Mouse (Mus musculus): ENCODE results near the gene Cox10. TPM values are rescaled to one million over a fixed set of nuclear protein-coding genes. Genes with fewer than 3 reads are reported as not detected.

Gene Cox10
- polyA plus RNA-seq, 1 experiment from 2014 or later: 22.7 TPM

DNA sequence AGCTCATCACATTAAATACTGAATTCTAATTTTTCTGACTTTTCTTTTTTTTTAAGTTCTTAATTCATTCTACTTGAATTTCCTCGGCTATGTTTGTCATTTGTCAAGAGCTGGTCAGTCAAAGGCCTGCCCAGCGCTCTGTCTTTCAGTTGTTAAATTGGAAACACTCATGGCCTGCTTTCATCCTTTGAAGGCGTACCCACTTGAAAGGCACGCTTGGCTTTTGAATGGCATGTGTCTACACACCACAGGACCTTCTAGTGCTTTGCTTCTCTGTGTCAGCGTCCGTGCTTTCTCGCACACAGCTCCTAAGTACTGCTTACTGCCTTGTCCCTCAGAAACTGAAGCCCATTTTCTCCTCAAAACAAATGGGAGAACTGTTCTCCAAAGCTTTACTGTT lies 38.0 kb downstream of the Cox10 start:
- 79% methylated on average over 7 of the region's 7 CpGs for WGBS

DNA sequence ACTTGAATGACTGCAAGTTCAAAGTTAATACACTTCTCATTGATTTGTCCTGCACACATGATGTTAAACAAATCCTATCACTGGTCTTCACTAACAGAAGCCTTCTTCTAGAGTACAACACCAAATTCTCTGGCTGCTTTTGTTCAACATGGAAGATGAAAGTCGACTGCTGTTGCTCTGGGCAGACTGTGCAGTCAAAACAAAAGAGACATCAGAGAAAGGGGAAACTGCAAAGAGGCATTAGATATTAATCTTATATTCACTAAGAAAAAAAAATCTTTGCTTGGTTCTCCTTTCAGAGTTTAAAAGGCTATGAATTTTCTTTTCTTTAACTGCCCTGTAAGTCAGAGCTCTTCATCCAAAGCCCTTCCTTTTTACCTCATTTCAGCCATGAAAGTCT lies 39.7 kb downstream of the Cox10 start:
- 36% methylated on average over 1 of the region's 1 CpGs for WGBS
- no peak overlapping the region for H3K4me3 ChIP-seq
- no peak overlapping the region for H3K27ac ChIP-seq (replicated peaks)
- H3K4me2 ChIP-seq: no peak overlapping the region
- H3K27me3 ChIP-seq: no peaks in the 10 kb centered on the region
- no peaks in the 10 kb centered on the region for H3K36me3 ChIP-seq
- 0 out of 2 replicates have a peak, but pooled peaks cover 4% of the 10 kb centered on the region for H3K4me1 ChIP-seq (replicated peaks)
- H3K9me3 ChIP-seq: no peaks in the 10 kb centered on the region
- ATAC-seq (ENCODE audit: low read depth): no peak
- H3K9ac ChIP-seq: no peak overlapping the region

More for the DNA sequence above, 38.0 kb downstream of the Cox10 start:
- Histone ChIP-seq H3K27me3 (no peaks in the 10 kb centered on the region), H3K4me3 (no peak overlapping the region), H3K9ac (no peak overlapping the region), H3K9me3 (no peaks in the 10 kb centered on the region), H3K36me3 (peaks cover 4% of the 10 kb centered on the region; the same call in 1 of the 2 replicates), H3K4me1 (replicated peaks) (0 out of 2 replicates have a peak, but pooled peaks cover 4% of the 10 kb centered on the region), H3K4me2 (no peak overlapping the region), H3K27ac (replicated peaks) (no peak overlapping the region)
- ATAC-seq (ENCODE audit: low read depth): no peak

DNA sequence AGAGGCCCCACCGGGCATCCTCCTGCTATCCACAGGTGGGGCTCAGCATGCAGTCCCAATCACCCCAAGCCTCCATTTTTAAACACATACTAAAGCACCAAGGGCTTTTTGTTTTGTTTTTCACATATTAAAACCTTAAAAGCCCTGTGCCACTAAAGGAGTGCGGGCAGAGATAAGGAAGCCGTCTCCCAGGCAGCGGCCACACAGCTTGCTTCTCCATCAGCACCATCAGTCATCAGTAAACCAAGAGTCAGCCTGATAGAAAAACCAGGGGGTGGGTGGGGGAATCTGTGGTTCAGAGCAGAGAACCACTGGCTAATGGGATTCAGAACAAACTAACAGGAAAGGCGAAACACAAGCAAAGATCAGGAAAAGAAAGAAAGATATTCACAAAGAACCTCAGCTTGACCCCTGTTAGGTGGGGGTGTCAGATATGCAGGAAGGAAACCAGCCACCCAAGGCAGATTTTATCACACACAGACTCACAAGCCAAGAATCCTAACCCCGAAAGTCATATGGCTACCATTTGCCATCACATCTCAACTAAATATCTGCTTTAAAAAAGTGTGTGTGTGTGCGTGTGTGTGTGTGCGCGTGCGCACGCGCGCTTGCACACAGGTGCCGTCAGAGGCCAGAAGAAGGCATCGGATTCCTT lies 41.7 kb downstream of the Cox10 start:
- no peak overlapping the region for H3K9ac ChIP-seq
- no peak overlapping the region for H3K4me3 ChIP-seq
- no peak overlapping the region for H3K4me2 ChIP-seq
- no peak for ATAC-seq (ENCODE audit: low read depth)
- H3K36me3 ChIP-seq: no peaks in the 10 kb centered on the region
- no peaks in the 10 kb centered on the region for H3K9me3 ChIP-seq
- H3K27me3 ChIP-seq: no peaks in the 10 kb centered on the region
- no peak overlapping the region for H3K27ac ChIP-seq (replicated peaks)
- H3K4me1 ChIP-seq (replicated peaks): 0 out of 2 replicates have a peak, but pooled peaks cover 4% of the 10 kb centered on the region
- WGBS: 75% methylated on average over 15 of the region's 15 CpGs

DNA sequence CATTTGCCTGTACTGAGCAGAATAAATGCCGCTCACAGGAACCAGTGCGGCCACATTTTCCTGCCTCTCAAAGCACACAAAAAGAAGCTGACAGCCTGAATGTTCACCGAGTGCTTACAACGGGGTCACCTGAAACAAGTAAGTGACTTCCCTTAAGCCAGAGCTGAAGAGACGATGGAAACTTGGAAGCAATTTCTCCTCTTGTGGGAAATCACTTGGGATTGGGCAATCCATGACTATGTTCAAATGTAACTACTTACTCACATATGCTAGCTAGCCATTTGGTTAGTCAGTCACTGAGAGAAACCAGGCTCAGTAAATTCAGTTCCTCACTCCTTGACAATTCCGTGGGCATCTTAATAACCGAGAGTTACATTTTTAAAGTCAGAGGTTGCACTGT lies 43.0 kb downstream of the Cox10 start:
- 92% methylated on average over 7 of the region's 7 CpGs for WGBS

GRCm38 (mm10) chr11:64035709-64036108 lies 43.6 kb downstream of the Cox10 start:
- Histone ChIP-seq H3K9me3 (no peaks in the 10 kb centered on the region), H3K27ac (replicated peaks) (no peak overlapping the region), H3K9ac (no peak overlapping the region), H3K27me3 (no peaks in the 10 kb centered on the region), H3K4me2 (no peak overlapping the region), H3K4me3 (no peak overlapping the region), H3K4me1 (replicated peaks) (0 out of 2 replicates have a peak, but pooled peaks cover 4% of the 10 kb centered on the region), H3K36me3 (no peaks in the 10 kb centered on the region)
- 95% methylated on average over 4 of the region's 4 CpGs for WGBS
- ATAC-seq (ENCODE audit: low read depth): no peak

More for the DNA sequence above, 43.0 kb downstream of the Cox10 start:
- no peak overlapping the region for H3K4me3 ChIP-seq
- no peak for ATAC-seq (ENCODE audit: low read depth)
- no peak overlapping the region for H3K9ac ChIP-seq
- no peaks in the 10 kb centered on the region for H3K27me3 ChIP-seq
- H3K4me1 ChIP-seq (replicated peaks): 0 out of 2 replicates have a peak, but pooled peaks cover 4% of the 10 kb centered on the region
- H3K36me3 ChIP-seq: no peaks in the 10 kb centered on the region
- H3K4me2 ChIP-seq: no peak overlapping the region
- H3K9me3 ChIP-seq: no peaks in the 10 kb centered on the region
- H3K27ac ChIP-seq (replicated peaks): no peak overlapping the region

DNA sequence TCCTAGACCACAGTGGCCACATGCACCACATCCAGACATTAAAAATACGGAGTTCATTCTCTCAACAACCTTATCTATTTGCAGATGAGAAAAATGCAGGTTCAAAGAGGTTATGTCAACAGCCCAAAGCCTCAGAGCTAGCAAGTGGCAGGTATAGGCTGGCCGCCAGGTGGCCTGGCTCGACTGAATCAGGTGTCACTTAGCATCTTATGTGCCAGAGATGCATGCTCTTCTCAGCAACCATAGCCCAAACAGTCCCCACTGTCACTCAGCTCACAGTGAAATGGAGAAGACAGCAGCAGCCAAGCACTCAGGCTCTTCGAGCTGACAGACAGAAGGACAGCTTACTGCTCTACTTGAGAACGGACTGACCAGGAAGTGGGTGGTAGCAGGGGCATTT lies 44.6 kb downstream of the Cox10 start:
- 0 out of 2 replicates have a peak, but pooled peaks cover 4% of the 10 kb centered on the region for H3K4me1 ChIP-seq (replicated peaks)
- no peak overlapping the region for H3K4me3 ChIP-seq
- no peak for ATAC-seq (ENCODE audit: low read depth)
- H3K9ac ChIP-seq: no peak overlapping the region
- 90% methylated on average over 5 of the region's 5 CpGs for WGBS
- H3K27me3 ChIP-seq: no peaks in the 10 kb centered on the region
- no peak overlapping the region for H3K27ac ChIP-seq (replicated peaks)
- no peaks in the 10 kb centered on the region for H3K9me3 ChIP-seq
- H3K36me3 ChIP-seq: no peaks in the 10 kb centered on the region
- no peak overlapping the region for H3K4me2 ChIP-seq

GRCm38 (mm10) chr11:64027423-64027822 lies 51.8 kb downstream of the Cox10 start:
- 82% methylated on average over 8 of the region's 8 CpGs for WGBS
- Histone ChIP-seq H3K4me3 (no peak overlapping the region), H3K9ac (no peak overlapping the region), H3K4me2 (no peak overlapping the region), H3K27me3 (no peaks in the 10 kb centered on the region), H3K9me3 (no peaks in the 10 kb centered on the region), H3K4me1 (replicated peaks) (peaks cover 24% of the 10 kb centered on the region), H3K27ac (replicated peaks) (no peak overlapping the region), H3K36me3 (no peaks in the 10 kb centered on the region)
- no peak for ATAC-seq (ENCODE audit: low read depth)

DNA sequence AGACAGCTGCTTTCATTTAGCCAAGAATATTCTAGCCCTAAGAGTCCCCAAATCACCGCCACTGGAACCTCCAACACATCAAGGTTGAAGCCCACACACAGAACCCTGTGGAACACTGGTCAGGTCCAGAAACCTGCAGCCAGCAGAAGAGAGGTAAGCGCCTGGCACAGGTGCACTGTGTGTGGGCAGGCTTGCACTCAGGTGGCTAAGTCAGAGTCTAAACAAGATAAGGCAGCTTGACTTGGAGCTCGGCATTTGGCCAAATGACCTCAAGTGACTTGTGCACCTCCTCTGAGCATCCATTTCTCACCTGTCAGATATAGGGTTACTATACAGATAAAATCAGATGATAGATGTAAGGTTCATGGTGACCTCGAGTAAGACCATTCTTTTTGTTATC lies 53.4 kb downstream of the Cox10 start:
- Histone ChIP-seq H3K9me3 (no peaks in the 10 kb centered on the region), H3K4me2 (no peak overlapping the region), H3K27me3 (no peaks in the 10 kb centered on the region), H3K4me1 (replicated peaks) (peaks cover 32% of the 10 kb centered on the region), H3K36me3 (no peaks in the 10 kb centered on the region), H3K27ac (replicated peaks) (no peak overlapping the region), H3K4me3 (no peak overlapping the region), H3K9ac (no peak overlapping the region)
- no peak for ATAC-seq (ENCODE audit: low read depth)
- 91% methylated on average over 4 of the region's 4 CpGs for WGBS

DNA sequence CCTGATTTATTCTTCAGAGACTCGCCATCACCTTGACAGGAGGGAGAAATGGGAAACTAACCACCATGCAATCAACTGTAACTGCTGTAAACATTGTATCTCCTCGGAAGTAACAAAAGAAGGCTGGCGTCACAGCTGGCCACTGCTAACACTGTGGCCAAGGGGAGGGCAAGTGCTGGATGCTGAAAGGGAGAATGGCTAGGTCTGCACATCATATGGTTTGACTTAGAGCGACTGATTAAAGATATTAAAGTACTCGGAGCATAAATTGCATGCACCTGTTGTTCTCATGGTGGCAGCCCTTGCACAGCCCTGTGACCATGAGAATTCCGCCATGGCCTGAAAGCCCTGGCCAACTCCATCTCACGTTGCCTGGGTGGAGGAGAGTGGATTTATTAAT lies 54.7 kb downstream of the Cox10 start:
- H3K27me3 ChIP-seq: no peaks in the 10 kb centered on the region
- no peak overlapping the region for H3K4me3 ChIP-seq
- ATAC-seq (ENCODE audit: low read depth): no peak
- no peak overlapping the region for H3K27ac ChIP-seq (replicated peaks)
- WGBS: 53% methylated on average over 7 of the region's 7 CpGs
- no peak overlapping the region for H3K9ac ChIP-seq
- no peaks in the 10 kb centered on the region for H3K36me3 ChIP-seq
- H3K9me3 ChIP-seq: no peaks in the 10 kb centered on the region
- no peak overlapping the region for H3K4me2 ChIP-seq
- peaks cover 32% of the 10 kb centered on the region for H3K4me1 ChIP-seq (replicated peaks)

DNA sequence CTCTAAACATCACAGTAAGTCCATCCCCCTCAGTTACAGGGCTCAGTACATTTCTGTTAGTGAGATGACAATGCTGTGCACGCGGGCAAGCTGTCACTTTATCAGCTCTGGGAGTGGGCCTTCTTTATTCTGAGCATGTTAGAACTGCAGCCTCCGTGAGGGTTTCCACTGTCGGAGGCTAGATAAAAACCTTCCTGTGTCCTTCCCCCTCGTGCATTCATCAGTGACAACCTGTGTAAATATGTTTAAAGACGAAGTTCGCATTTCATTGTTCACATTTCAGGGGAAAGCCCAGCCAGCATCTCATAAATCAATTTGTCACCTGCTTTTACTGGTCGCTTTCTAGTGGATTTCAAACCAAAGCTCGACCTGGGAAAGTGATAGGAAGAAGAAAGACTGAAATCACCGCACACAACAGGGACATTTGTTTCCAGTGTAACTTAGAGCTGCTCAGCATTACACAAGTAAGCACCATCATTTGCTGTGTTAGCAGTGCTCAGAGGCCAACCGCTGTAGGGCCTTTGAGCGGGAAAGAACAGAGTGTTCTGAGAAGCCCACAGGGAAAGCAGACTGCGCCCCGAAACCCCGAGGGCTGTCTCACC lies 55.8 kb downstream of the Cox10 start:
- no peaks in the 10 kb centered on the region for H3K36me3 ChIP-seq
- no peaks in the 10 kb centered on the region for H3K9me3 ChIP-seq
- no peak overlapping the region for H3K4me3 ChIP-seq
- ATAC-seq (ENCODE audit: low read depth): peak; percentile 51
- H3K9ac ChIP-seq: no peak overlapping the region
- 13% methylated on average over 15 of the region's 15 CpGs for WGBS
- peak overlapping the region; percentile 56 for H3K27ac ChIP-seq (replicated peaks)
- no peaks in the 10 kb centered on the region for H3K27me3 ChIP-seq
- H3K4me1 ChIP-seq (replicated peaks): peaks cover 34% of the 10 kb centered on the region
- peak overlapping the region; percentile 28; the same call in 1 of the 2 replicates for H3K4me2 ChIP-seq

DNA sequence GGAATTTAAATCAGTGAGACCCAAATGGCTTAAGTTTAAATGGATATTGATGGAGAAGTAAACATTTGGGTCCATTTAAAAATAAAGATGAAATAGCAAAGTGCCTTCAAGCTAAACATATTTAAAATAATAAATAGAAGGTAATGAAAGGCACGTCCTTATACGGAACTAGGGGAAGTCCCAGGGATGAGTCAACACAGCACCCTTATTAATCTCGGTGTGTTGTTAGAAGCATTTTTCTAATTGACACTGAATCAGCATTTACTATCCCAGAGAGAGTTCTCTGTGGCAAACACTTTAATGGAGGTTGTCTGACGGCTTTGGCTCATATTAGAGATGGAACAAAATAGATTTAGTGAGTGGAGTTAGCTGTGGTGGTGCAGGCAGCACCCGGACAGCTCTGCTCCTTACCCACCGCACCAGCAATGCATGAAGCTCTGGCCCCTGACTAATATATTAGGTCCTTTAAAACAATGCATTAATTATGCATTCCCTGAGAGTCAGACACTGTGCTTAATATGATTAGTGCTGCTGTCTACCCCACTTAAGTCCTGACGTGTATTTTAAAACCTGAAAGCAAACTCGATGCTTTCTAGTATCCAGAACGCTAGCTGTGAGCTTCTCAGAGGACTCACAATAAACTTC lies 56.7 kb downstream of the Cox10 start:
- Histone ChIP-seq H3K9ac (no peak overlapping the region), H3K27me3 (no peaks in the 10 kb centered on the region), H3K4me1 (replicated peaks) (peaks cover 39% of the 10 kb centered on the region), H3K27ac (replicated peaks) (peak overlapping the region; percentile 14; the same call in 1 of the 2 replicates), H3K9me3 (no peaks in the 10 kb centered on the region), H3K4me3 (no peak overlapping the region), H3K4me2 (peak overlapping the region; percentile 37), H3K36me3 (no peaks in the 10 kb centered on the region)
- ATAC-seq (ENCODE audit: low read depth): no peak
- WGBS: 12% methylated on average over 9 of the region's 9 CpGs

DNA sequence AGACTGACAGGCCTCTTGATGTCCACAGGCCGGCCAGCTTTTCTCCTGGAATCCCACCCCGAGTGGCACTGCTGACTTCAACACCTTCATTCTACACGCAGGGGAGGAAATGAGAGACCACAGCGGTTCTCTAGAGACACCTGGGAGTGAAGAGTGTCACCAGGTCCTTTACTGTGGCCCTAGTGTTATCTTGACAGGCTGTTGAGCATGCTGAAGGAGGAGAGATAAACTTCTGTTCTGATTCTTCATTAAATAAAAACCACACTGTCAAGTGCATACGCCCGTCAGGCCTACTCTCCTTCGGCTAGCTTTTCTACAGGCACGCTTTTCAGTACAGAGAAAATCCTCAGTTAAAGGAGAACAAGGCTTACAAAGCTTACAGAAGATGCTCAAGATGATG lies 60.0 kb downstream of the Cox10 start:
- Histone ChIP-seq H3K4me2 (no peak overlapping the region), H3K27ac (replicated peaks) (no peak overlapping the region), H3K9me3 (no peaks in the 10 kb centered on the region), H3K27me3 (no peaks in the 10 kb centered on the region), H3K4me1 (replicated peaks) (peaks cover 34% of the 10 kb centered on the region), H3K36me3 (no peaks in the 10 kb centered on the region), H3K9ac (no peak overlapping the region), H3K4me3 (no peak overlapping the region)
- 94% methylated on average over 8 of the region's 8 CpGs for WGBS
- ATAC-seq (ENCODE audit: low read depth): no peak

Measured in neural tube, embryonic 13.5 days (tissue).